In genomic region chr12:80059773-80060328, GRCm38 (mm10) we compare ENCODE assay signal across 8 mouse cellular contexts. TPM values are rescaled to one million over a fixed set of nuclear protein-coding genes. Genes with fewer than 3 reads are reported as not detected.
A peak's percentile ranks its signal among the peaks of the same experiment; 100 is the strongest.
DNase-seq lines count a peak whose midpoint lies in the region; ATAC-seq lines count a peak whose summit lies in the region.
"Had no signal": no experiment of that assay in that cellular context is flagged by ENCODE, and none has a peak within 500 bp of the region (broad histone marks: within the 10 kb centered on the region; RNA-seq: fewer than 3 reads in every experiment).

No protein-coding gene starts in this region.

- no peak overlapping the region for H3K9ac ChIP-seq in hindbrain, embryonic 11.5 days (ENCODE audit: low read depth, low read length)
- H3K9ac ChIP-seq in hindbrain, embryonic 16.5 days (ENCODE audit: low read depth, low read length) = no peak overlapping the region
- H3K9ac ChIP-seq in embryonic facial prominence, embryonic 11.5 days (replicated peaks; ENCODE audit: low read length) = no peak overlapping the region
- H3K9ac ChIP-seq in hindbrain, embryonic 15.5 days = no peak overlapping the region
- peak overlapping the region; percentile 38; the same call in 1 of the 2 replicates for H3K9ac ChIP-seq in midbrain, embryonic 11.5 days (ENCODE audit: low read length)

- peaks cover 18% of the 10 kb centered on the region for H3K4me1 ChIP-seq in hindbrain, embryonic 11.5 days (replicated peaks; ENCODE audit: control insufficient read depth, insufficient read depth, low read length)
- H3K4me1 ChIP-seq in hindbrain, embryonic 16.5 days (ENCODE audit: control insufficient read depth, insufficient read depth, low read depth, low read length) = peaks cover 26% of the 10 kb centered on the region
- peaks cover 12% of the 10 kb centered on the region for H3K4me1 ChIP-seq in embryonic facial prominence, embryonic 11.5 days (ENCODE audit: control insufficient read depth, insufficient read depth, low read length)
- H3K4me1 ChIP-seq in hindbrain, embryonic 15.5 days (replicated peaks) = peaks cover 37% of the 10 kb centered on the region
- peaks cover 50% of the 10 kb centered on the region for H3K4me1 ChIP-seq in midbrain, embryonic 11.5 days (ENCODE audit: control insufficient read depth, insufficient read depth, low read length)

- no peaks in the 10 kb centered on the region for H3K36me3 ChIP-seq in hindbrain, embryonic 11.5 days (ENCODE audit: control insufficient read depth, insufficient read depth, low read length)
- H3K36me3 ChIP-seq in hindbrain, embryonic 16.5 days (ENCODE audit: control insufficient read depth, insufficient read depth, low read length) = no peaks in the 10 kb centered on the region
- no peaks in the 10 kb centered on the region for H3K36me3 ChIP-seq in embryonic facial prominence, embryonic 11.5 days (replicated peaks; ENCODE audit: control insufficient read depth, insufficient read depth, low read depth, low read length)
- H3K36me3 ChIP-seq in hindbrain, embryonic 15.5 days = no peaks in the 10 kb centered on the region
- H3K36me3 ChIP-seq in midbrain, embryonic 11.5 days (ENCODE audit: control insufficient read depth, insufficient read depth, low read length) = no peaks in the 10 kb centered on the region

- no peak for DNase-seq in hindbrain, embryonic 11.5 days (ENCODE audit: low spot score)
- no peak for DNase-seq in embryonic facial prominence, embryonic 11.5 days (ENCODE audit: low spot score)
- no peak for DNase-seq in midbrain, embryonic 11.5 days (ENCODE audit: low spot score, missing footprints)
- DNase-seq in ovary, postnatal 14 days (ENCODE audit: low spot score) = no peak
- no peak for DNase-seq in urinary bladder, postnatal 36 days (ENCODE audit: low spot score in 2 of 2)
- DNase-seq: layer of hippocampus, postnatal 36 days had no signal

- 65% methylated on average over 5 of the region's 5 CpGs for whole genome bisulfite sequencing in hindbrain, embryonic 11.5 days
- WGBS in hindbrain, embryonic 16.5 days = 61% methylated on average over 5 of the region's 5 CpGs
- WGBS in embryonic facial prominence, embryonic 11.5 days = 43% methylated on average over 5 of the region's 5 CpGs
- WGBS in hindbrain, embryonic 15.5 days = 63% methylated on average over 5 of the region's 5 CpGs
- 74% methylated on average over 5 of the region's 5 CpGs for WGBS in midbrain, embryonic 11.5 days

- no peak overlapping the region for H3K4me2 ChIP-seq in hindbrain, embryonic 11.5 days (replicated peaks; ENCODE audit: low read depth, low read length)
- no peak overlapping the region for H3K4me2 ChIP-seq in hindbrain, embryonic 16.5 days (ENCODE audit: low read length)
- no peak overlapping the region for H3K4me2 ChIP-seq in embryonic facial prominence, embryonic 11.5 days (ENCODE audit: low read depth, low read length)
- H3K4me2 ChIP-seq in hindbrain, embryonic 15.5 days = no peak overlapping the region
- H3K4me2 ChIP-seq in midbrain, embryonic 11.5 days = no peak overlapping the region

- no peak for ATAC-seq in hindbrain, embryonic 11.5 days (ENCODE audit: low FRiP score)
- ATAC-seq in hindbrain, embryonic 16.5 days = no peak
- no peak for ATAC-seq in embryonic facial prominence, embryonic 11.5 days (replicated peaks; ENCODE audit: insufficient number of reproducible peaks, low FRiP score, low TSS enrichment, low read depth)
- no peak for ATAC-seq in hindbrain, embryonic 15.5 days (ENCODE audit: low FRiP score, low read depth)
- ATAC-seq in midbrain, embryonic 11.5 days (ENCODE audit: low FRiP score) = no peak

- no peaks in the 10 kb centered on the region for H3K9me3 ChIP-seq in hindbrain, embryonic 11.5 days (ENCODE audit: control insufficient read depth, low read length)
- H3K9me3 ChIP-seq in hindbrain, embryonic 16.5 days (ENCODE audit: control insufficient read depth, low read length) = no peaks in the 10 kb centered on the region
- no peaks in the 10 kb centered on the region for H3K9me3 ChIP-seq in embryonic facial prominence, embryonic 11.5 days (replicated peaks; ENCODE audit: control insufficient read depth, low read length)
- H3K9me3 ChIP-seq in hindbrain, embryonic 15.5 days = no peaks in the 10 kb centered on the region
- H3K9me3 ChIP-seq in midbrain, embryonic 11.5 days (ENCODE audit: control insufficient read depth, low read length) = no peaks in the 10 kb centered on the region

- H3K27me3 ChIP-seq in hindbrain, embryonic 11.5 days (ENCODE audit: control insufficient read depth, insufficient read depth, low read length) = no peaks in the 10 kb centered on the region
- H3K27me3 ChIP-seq in hindbrain, embryonic 16.5 days (replicated peaks; ENCODE audit: control insufficient read depth, insufficient read depth, low read length) = no peaks in the 10 kb centered on the region
- H3K27me3 ChIP-seq in embryonic facial prominence, embryonic 11.5 days (ENCODE audit: control insufficient read depth, insufficient read depth, low read length) = no peaks in the 10 kb centered on the region
- no peaks in the 10 kb centered on the region for H3K27me3 ChIP-seq in hindbrain, embryonic 15.5 days
- no peaks in the 10 kb centered on the region for H3K27me3 ChIP-seq in midbrain, embryonic 11.5 days (ENCODE audit: control insufficient read depth, insufficient read depth, low read length)

- no peak overlapping the region for H3K4me3 ChIP-seq in hindbrain, embryonic 11.5 days (ENCODE audit: low read depth, low read length)
- H3K4me3 ChIP-seq in hindbrain, embryonic 16.5 days (ENCODE audit: low read length) = no peak overlapping the region
- H3K4me3 ChIP-seq in embryonic facial prominence, embryonic 11.5 days (ENCODE audit: low read depth, low read length) = no peak overlapping the region
- no peak overlapping the region for H3K4me3 ChIP-seq in hindbrain, embryonic 15.5 days
- H3K4me3 ChIP-seq in midbrain, embryonic 11.5 days (ENCODE audit: low read depth, low read length) = no peak overlapping the region

- H3K27ac ChIP-seq in hindbrain, embryonic 11.5 days (ENCODE audit: low read depth, low read length) = peak overlapping the region; percentile 53; the same call in 1 of the 2 replicates
- H3K27ac ChIP-seq in hindbrain, embryonic 16.5 days (ENCODE audit: low read depth, low read length) = no peak overlapping the region; the same call in 1 of the 2 replicates
- 0 out of 2 replicates have a peak overlapping the region, but pooled peaks have one; percentile 38 for H3K27ac ChIP-seq in embryonic facial prominence, embryonic 11.5 days (replicated peaks; ENCODE audit: low read depth, low read length)
- H3K27ac ChIP-seq in hindbrain, embryonic 15.5 days (replicated peaks) = 0 out of 2 replicates have a peak overlapping the region, but pooled peaks have one; percentile 19
- H3K27ac ChIP-seq in midbrain, embryonic 11.5 days (ENCODE audit: low read depth, low read length) = peak overlapping the region; percentile 63

RNA-seq across cellular contexts. Expression of gene Zfp36l1, which starts 53.0 kb away (rescaled TPM):
- 112 and 127 TPM in 2 replicates for polyA plus RNA-seq in hindbrain, embryonic 11.5 days (2014; fragmentation: Nextera tagmentation; extraction: Ambion mirVana)
- polyA plus RNA-seq in hindbrain, embryonic 16.5 days (2015; fragmentation: Nextera tagmentation; extraction: Ambion mirVana) = 38.0 and 50.8 TPM in 2 replicates
- 154 and 160 TPM in 2 replicates for polyA plus RNA-seq in embryonic facial prominence, embryonic 11.5 days (2014; fragmentation: Nextera tagmentation; extraction: Ambion mirVana)
- 46.1 and 55.4 TPM in 2 replicates for polyA plus RNA-seq in hindbrain, embryonic 15.5 days (2015; fragmentation: Nextera tagmentation; extraction: Ambion mirVana)
- polyA plus RNA-seq in midbrain, embryonic 11.5 days (2014; fragmentation: Nextera tagmentation; extraction: Ambion mirVana) = 149 and 165 TPM in 2 replicates
